Mouse (Mus musculus): ENCODE data around the gene Timmdc1. TPM values are rescaled to one million over a fixed set of nuclear protein-coding genes. Genes with fewer than 3 reads are reported as not detected.

Gene Timmdc1
- polyA plus RNA-seq, 1 experiment from 2014 or later: 19.9 TPM

Other genes starting within 250 kb of the Timmdc1 start
- gene Nr1i2, start 227.8 kb downstream of the Timmdc1 start, polyA plus RNA-seq (2016; fragmentation: Nextera tagmentation; extraction: Ambion mirVana): 1.4 and 1.8 TPM in 2 replicates
- gene Maats1, start 180.5 kb downstream of the Timmdc1 start, polyA plus RNA-seq (2016; fragmentation: Nextera tagmentation; extraction: Ambion mirVana): 0.05 TPM in 1 of 2 replicates, not detected in the other
- gene Cox17, start 175.7 kb downstream of the Timmdc1 start, polyA plus RNA-seq (2016; fragmentation: Nextera tagmentation; extraction: Ambion mirVana): 404 and 417 TPM in 2 replicates
- gene Gm21987, start 175.6 kb downstream of the Timmdc1 start, polyA plus RNA-seq (2016; fragmentation: Nextera tagmentation; extraction: Ambion mirVana): not detected in 2 replicates
- 20.3 and 24.8 TPM in 2 replicates for gene Popdc2, start 160.5 kb downstream of the Timmdc1 start, polyA plus RNA-seq (2016; fragmentation: Nextera tagmentation; extraction: Ambion mirVana)
- 3.4 TPM in 2 replicates for gene Pla1a, start 89.5 kb downstream of the Timmdc1 start, polyA plus RNA-seq (2016; fragmentation: Nextera tagmentation; extraction: Ambion mirVana)
- gene Adprh, start 70.0 kb downstream of the Timmdc1 start, polyA plus RNA-seq (2016; fragmentation: Nextera tagmentation; extraction: Ambion mirVana): 50.8 and 53.5 TPM in 2 replicates
- 0.12 and 0.19 TPM in 2 replicates for gene Cd80, start 67.1 kb downstream of the Timmdc1 start, polyA plus RNA-seq (2016; fragmentation: Nextera tagmentation; extraction: Ambion mirVana)
- 17.7 and 18.3 TPM in 2 replicates for gene Poglut1, start 27.6 kb upstream of the Timmdc1 start, polyA plus RNA-seq (2016; fragmentation: Nextera tagmentation; extraction: Ambion mirVana)
- gene Tmem39a, start 36.0 kb upstream of the Timmdc1 start, polyA plus RNA-seq (2016; fragmentation: Nextera tagmentation; extraction: Ambion mirVana): 41.3 and 48.6 TPM in 2 replicates
- 3.5 and 4.0 TPM in 2 replicates for gene Arhgap31, start 190.6 kb upstream of the Timmdc1 start, polyA plus RNA-seq (2016; fragmentation: Nextera tagmentation; extraction: Ambion mirVana)
- gene B4galt4, start 219.6 kb upstream of the Timmdc1 start, polyA plus RNA-seq (2016; fragmentation: Nextera tagmentation; extraction: Ambion mirVana): 4.7 and 5.7 TPM in 2 replicates